Mouse (Mus musculus) liver, embryonic 14.5 days (tissue): Measurements from ENCODE around the gene Atrnl1.

ENCODE experiments used
- CTCF ChIP-seq: IDR thresholded peaks from 2 replicates; pipeline ENCODE4 v1.5.1; 2016; ENCODE audit warnings: antibody characterized with exemption, low read depth, control low read depth
- EP300 ChIP-seq: IDR thresholded peaks from 2 replicates; pipeline ENCODE4 v1.6.1; 2016; ENCODE audit warnings: antibody characterized with exemption, low read depth

DNA sequence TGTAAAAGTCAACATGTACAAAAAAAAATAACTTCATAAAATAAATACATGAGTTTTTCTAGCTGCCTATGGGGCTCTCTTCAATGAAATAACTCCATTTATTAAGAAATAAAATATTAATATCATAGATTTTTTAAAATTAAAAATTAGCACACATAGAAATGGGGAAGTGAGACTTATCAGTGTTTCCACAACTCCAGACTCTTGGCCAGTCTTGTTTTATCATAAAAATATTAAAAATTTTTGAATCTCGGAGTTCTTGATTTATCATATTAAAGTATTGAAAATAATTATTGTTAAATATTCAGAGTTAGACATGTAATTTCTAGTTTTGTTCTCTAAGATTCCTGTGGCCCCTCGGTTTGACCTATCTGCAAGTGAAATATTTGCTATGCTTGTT is 337.7 kb downstream of the Atrnl1 start:
- TF ChIP-seq CTCF (no peak), EP300 (no peak)
